In genomic region chr16:37690465-37690864, GRCm38 (mm10) we compare ENCODE assay signal across 17 mouse cellular contexts. TPM values are rescaled to one million over a fixed set of nuclear protein-coding genes. Genes with fewer than 3 reads are reported as not detected.
A peak's percentile ranks its signal among the peaks of the same experiment; 100 is the strongest.
DNase-seq lines count a peak whose midpoint lies in the region; ATAC-seq and TF ChIP-seq lines count a peak whose summit lies in the region.
"Had no signal": no experiment of that assay in that cellular context is flagged by ENCODE, and none has a peak within 500 bp of the region (broad histone marks: within the 10 kb centered on the region; RNA-seq: fewer than 3 reads in every experiment).

No protein-coding gene starts in this region.

- H3K27ac ChIP-seq in gastrocnemius, adult 2 months: peak overlapping the region; percentile 62
- peak overlapping the region; percentile 59 for H3K27ac ChIP-seq in embryonic facial prominence, embryonic 14.5 days (replicated peaks; ENCODE audit: low read depth, low read length)
- peak overlapping the region; percentile 40 for H3K27ac ChIP-seq in heart, embryonic 15.5 days
- H3K27ac ChIP-seq: heart, adult 2 months; hindbrain, embryonic 15.5 days; kidney, postnatal 0 days; layer of hippocampus, adult 2 months; liver, embryonic 13.5 days had no signal

- H3K4me3 ChIP-seq in gastrocnemius, adult 2 months: no peak overlapping the region
- no peak overlapping the region for H3K4me3 ChIP-seq in embryonic facial prominence, embryonic 14.5 days (ENCODE audit: low read depth, low read length)
- H3K4me3 ChIP-seq in heart, embryonic 15.5 days: no peak overlapping the region
- H3K4me3 ChIP-seq: heart, adult 2 months; hindbrain, embryonic 15.5 days; layer of hippocampus, adult 2 months; liver, embryonic 13.5 days; megakaryocyte, embryonic 14.5 days had no signal

- 58% methylated on average over 6 of the region's 6 CpGs for WGBS in embryonic facial prominence, embryonic 14.5 days
- WGBS in heart, embryonic 15.5 days: 52% methylated on average over 6 of the region's 6 CpGs

- no peak overlapping the region for H3K9ac ChIP-seq in embryonic facial prominence, embryonic 14.5 days (ENCODE audit: low read depth, low read length)
- H3K9ac ChIP-seq in heart, embryonic 15.5 days: 0 out of 2 replicates have a peak overlapping the region, but pooled peaks have one; percentile 16
- H3K9ac ChIP-seq: hindbrain, embryonic 15.5 days; liver, embryonic 13.5 days had no signal

- H3K27me3 ChIP-seq in embryonic facial prominence, embryonic 14.5 days (replicated peaks; ENCODE audit: control insufficient read depth, insufficient read depth, low read length): no peaks in the 10 kb centered on the region
- no peaks in the 10 kb centered on the region for H3K27me3 ChIP-seq in heart, embryonic 15.5 days
- H3K27me3 ChIP-seq: hindbrain, embryonic 15.5 days; liver, embryonic 13.5 days; Patski had no signal

- H3K9me3 ChIP-seq in embryonic facial prominence, embryonic 14.5 days (ENCODE audit: control insufficient read depth, low read length): no peaks in the 10 kb centered on the region
- H3K9me3 ChIP-seq in heart, embryonic 15.5 days (replicated peaks): no peaks in the 10 kb centered on the region
- H3K9me3 ChIP-seq: hindbrain, embryonic 15.5 days; liver, embryonic 13.5 days had no signal

- no peak for ATAC-seq in embryonic facial prominence, embryonic 14.5 days (ENCODE audit: low read depth)
- ATAC-seq in heart, embryonic 15.5 days (replicated peaks; ENCODE audit: insufficient number of reproducible peaks, insufficient read depth, low FRiP score, low read depth): peak; percentile 10; the same call in 1 of the 2 replicates
- no peak for ATAC-seq in erythroblast, adult 5-6 weeks (replicated peaks; ENCODE audit: low FRiP score, poor library complexity, severe bottlenecking)
- ATAC-seq: intestine, postnatal 0 days had no signal

- no peak for TF ChIP-seq CTCF in gastrocnemius, adult 2 months (IDR thresholded peaks at IDR 0.05)

- intact Hi-C loops in gastrocnemius, adult 2 months (cut with DNase I): no loop called here
- intact Hi-C loops in gastrocnemius, postnatal 36 days (cut with DNase I): loop anchor here (5.0 kb wide), 1 partner anchor 92 kb away; no protein-coding TSS in a partner anchor

- no peak overlapping the region for H3K4me2 ChIP-seq in embryonic facial prominence, embryonic 14.5 days (ENCODE audit: low read depth, low read length)
- no peak overlapping the region for H3K4me2 ChIP-seq in heart, embryonic 15.5 days
- H3K4me2 ChIP-seq: hindbrain, embryonic 15.5 days; liver, embryonic 13.5 days had no signal

- DNase-seq in gastrocnemius, adult 2 months: peak; percentile 46
- no peak for DNase-seq in gastrocnemius, postnatal 36 days
- DNase-seq in 3T3-L1 (ENCODE audit: low read depth, low spot score): peak; percentile 45
- DNase-seq in embryonic facial prominence, embryonic 14.5 days (ENCODE audit: low spot score): no peak
- no peak for DNase-seq in embryo, embryonic 10 days (ENCODE audit: low spot score)
- no peak for DNase-seq in thymus, adult 18-20 months
- DNase-seq: liver, embryonic 13.5 days; lung, postnatal 10 days had no signal

- H3K36me3 ChIP-seq in embryonic facial prominence, embryonic 14.5 days (ENCODE audit: control insufficient read depth, insufficient read depth, low read length): no peaks in the 10 kb centered on the region
- no peaks in the 10 kb centered on the region for H3K36me3 ChIP-seq in heart, embryonic 15.5 days
- H3K36me3 ChIP-seq: hindbrain, embryonic 15.5 days; liver, embryonic 13.5 days had no signal

- H3K4me1 ChIP-seq in embryonic facial prominence, embryonic 14.5 days (ENCODE audit: control insufficient read depth, insufficient read depth, low read length): peaks cover 47% of the 10 kb centered on the region
- peaks cover 46% of the 10 kb centered on the region for H3K4me1 ChIP-seq in heart, embryonic 15.5 days (replicated peaks)

RNA-seq across cellular contexts. Expression of gene Ndufb4, which starts 36.2 kb away (rescaled TPM):
- total RNA-seq in gastrocnemius, adult 2 months (2021): 100 to 1,000 TPM; 191 to 246 TPM
- total RNA-seq in gastrocnemius, postnatal 36 days (2021): 100 to 1,000 TPM; 178 to 186 TPM
- 53.0 and 74.3 TPM in 2 replicates for polyA plus RNA-seq in embryonic facial prominence, embryonic 14.5 days (2014; fragmentation: Nextera tagmentation; extraction: Ambion mirVana)
- polyA plus RNA-seq in heart, embryonic 15.5 days (2015; fragmentation: Nextera tagmentation; extraction: Ambion mirVana): 64.7 and 134 TPM in 2 replicates
- 15.7 and 28.2 TPM in 2 replicates for total RNA-seq in erythroblast, adult 5-6 weeks (2015; ENCODE audit: low replicate concordance)
- 0.42 and 8.2 TPM in 2 replicates for total RNA-seq in erythroblast, adult 5-6 weeks (2017; ENCODE audit: low replicate concordance)

Comparison
In these comparisons a context has a peak if more than half of its experiments do, and no peak if none do; other contexts are left out.
1. DNase-seq: peak in gastrocnemius, adult 2 months (single experiment) and 3T3-L1 (single experiment); none in gastrocnemius, postnatal 36 days (0 of 2), embryonic facial prominence, embryonic 14.5 days (single experiment), embryo, embryonic 10 days (single experiment) and thymus, adult 18-20 months (0 of 2).
2. RNA of gene Ndufb4, which starts 36.2 kb away (total RNA-seq): 191 to 246 TPM in gastrocnemius, adult 2 months and 178 to 186 TPM in gastrocnemius, postnatal 36 days; 0.42 to 28.2 TPM in erythroblast, adult 5-6 weeks; every median in the first group is over 4 times any median in the second.
3. Peak in every context shown above with its lines, with median percentiles within 50 percentile points of each other: H3K27ac ChIP-seq.